Comparison of ENCODE assay signal across 16 mouse cellular contexts in the genomic region with DNA sequence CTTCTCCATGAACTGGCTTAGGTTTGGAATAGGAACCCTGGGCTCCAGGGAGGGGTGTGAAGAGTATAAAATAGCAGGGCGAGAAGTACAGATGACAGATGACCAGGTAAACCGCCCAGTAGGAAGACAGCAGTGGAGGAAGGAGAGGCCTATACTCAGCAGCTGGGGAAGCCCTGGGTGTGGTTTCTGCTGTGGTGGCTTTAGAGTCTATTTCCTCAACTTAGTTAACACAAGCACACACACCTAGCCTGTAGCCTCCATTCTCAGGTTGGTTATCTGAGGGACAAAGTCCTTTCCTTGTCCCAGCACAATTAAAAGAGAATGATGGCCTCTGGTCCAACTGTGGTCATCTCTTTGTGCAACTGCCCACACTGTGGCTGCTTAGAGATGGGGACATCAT. TPM values are rescaled to one million over a fixed set of nuclear protein-coding genes. Genes with fewer than 3 reads are reported as not detected.
"Had no signal": no experiment of that assay in that cellular context is flagged by ENCODE, and none has a peak within 500 bp of the region (broad histone marks: within the 10 kb centered on the region; RNA-seq: fewer than 3 reads in every experiment).

No protein-coding gene starts in this region.

- H3K4me3 ChIP-seq: kidney, embryonic 15.5 days; limb, embryonic 12.5 days; limb, embryonic 15.5 days; lung, embryonic 15.5 days had no signal

- H3K27me3 ChIP-seq: kidney, embryonic 15.5 days; limb, embryonic 12.5 days; limb, embryonic 15.5 days; lung, embryonic 15.5 days had no signal

- DNase-seq: kidney, adult 8-10 months; kidney, postnatal 10 days; kidney, postnatal 36 days; left cerebral cortex, postnatal 4 days; lung, adult 18-20 months; lung, postnatal 14 days; lung, postnatal 4 days; midbrain, embryonic 14.5 days had no signal

- H3K27ac ChIP-seq: kidney, embryonic 15.5 days; limb, embryonic 12.5 days; limb, embryonic 15.5 days; liver, embryonic 14.5 days; lung, embryonic 15.5 days had no signal

- H3K4me1 ChIP-seq: limb, embryonic 12.5 days had no signal

- H3K9me3 ChIP-seq: kidney, embryonic 15.5 days; limb, embryonic 12.5 days; limb, embryonic 15.5 days; lung, embryonic 15.5 days had no signal

- H3K9ac ChIP-seq: kidney, embryonic 15.5 days; limb, embryonic 12.5 days; limb, embryonic 15.5 days; liver, embryonic 14.5 days; lung, embryonic 15.5 days had no signal

- H3K4me2 ChIP-seq: kidney, embryonic 15.5 days; limb, embryonic 12.5 days; limb, embryonic 15.5 days; liver, embryonic 11.5 days; lung, embryonic 15.5 days; midbrain, embryonic 11.5 days had no signal

RNA-seq across cellular contexts. Expression of gene Pltp, which starts 32.4 kb away (rescaled TPM):
- total RNA-seq: megakaryocyte-erythroid progenitor cell, adult 5-6 weeks had no signal
